Mouse (Mus musculus): ENCODE data around the gene Fcho2. TPM values are rescaled to one million over a fixed set of nuclear protein-coding genes. Genes with fewer than 3 reads are reported as not detected.

The Fcho2 gene
- polyA plus RNA-seq, 1 experiment, result 157 TPM

DNA sequence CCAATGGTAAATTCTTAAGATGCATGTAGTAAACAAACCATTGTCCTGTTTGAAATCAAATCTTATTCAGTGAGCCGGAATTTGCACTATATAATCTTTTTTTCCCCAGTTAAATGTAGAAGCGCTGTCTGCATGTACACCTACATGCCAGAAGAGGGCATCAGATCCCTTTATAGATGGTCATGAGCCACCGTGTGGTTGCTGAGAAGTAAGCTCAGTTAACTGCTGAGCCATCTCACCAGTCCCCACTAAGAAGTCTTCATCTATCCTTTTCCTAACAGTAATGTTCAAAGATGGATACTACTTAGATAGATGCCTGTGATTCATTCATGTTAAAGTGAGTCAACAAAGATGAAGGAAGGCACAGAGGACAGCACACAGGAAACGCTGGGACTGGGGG lies 88.8 kb downstream of the Fcho2 start:
- Histone ChIP-seq H3K27ac (ENCODE audit: insufficient read depth, low read depth, low read length) (no peak overlapping the region), H3K4me1 (ENCODE audit: control insufficient read depth, insufficient read depth, low read length) (no peaks in the 10 kb centered on the region), H3K4me3 (ENCODE audit: insufficient read depth, low read length) (no peak overlapping the region)
- TF ChIP-seq CTCF (IDR thresholded peaks at IDR 0.05; ENCODE audit: low read depth, low read length) (no peak), POLR2A (IDR thresholded peaks at IDR 0.05; ENCODE audit: borderline replicate concordance, low read depth, low read length) (no peak)

DNA sequence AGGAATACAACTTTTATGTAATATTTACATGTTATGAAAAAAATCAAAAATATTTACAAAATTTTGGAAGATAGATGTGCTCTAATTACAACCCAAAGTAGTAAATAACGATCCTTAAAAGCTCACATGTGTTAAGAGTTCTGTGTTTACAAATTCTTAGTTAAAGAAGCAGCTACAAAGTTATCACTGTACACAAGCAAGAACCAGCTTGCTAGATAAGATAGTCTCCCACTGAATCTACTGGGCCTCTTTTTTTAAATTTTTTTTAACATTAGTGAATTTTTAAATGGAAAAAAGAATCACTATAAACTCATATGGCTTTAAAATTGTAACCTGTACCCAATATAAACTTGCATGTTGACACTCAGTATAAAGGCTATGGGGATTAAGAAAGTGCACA lies 91.8 kb downstream of the Fcho2 start:
- Histone ChIP-seq H3K27ac (ENCODE audit: insufficient read depth, low read depth, low read length) (no peak overlapping the region), H3K4me1 (ENCODE audit: control insufficient read depth, insufficient read depth, low read length) (no peaks in the 10 kb centered on the region), H3K4me3 (ENCODE audit: insufficient read depth, low read length) (no peak overlapping the region)
- TF ChIP-seq POLR2A (IDR thresholded peaks at IDR 0.05; ENCODE audit: borderline replicate concordance, low read depth, low read length) (no peak), CTCF (IDR thresholded peaks at IDR 0.05; ENCODE audit: low read depth, low read length) (no peak)

DNA sequence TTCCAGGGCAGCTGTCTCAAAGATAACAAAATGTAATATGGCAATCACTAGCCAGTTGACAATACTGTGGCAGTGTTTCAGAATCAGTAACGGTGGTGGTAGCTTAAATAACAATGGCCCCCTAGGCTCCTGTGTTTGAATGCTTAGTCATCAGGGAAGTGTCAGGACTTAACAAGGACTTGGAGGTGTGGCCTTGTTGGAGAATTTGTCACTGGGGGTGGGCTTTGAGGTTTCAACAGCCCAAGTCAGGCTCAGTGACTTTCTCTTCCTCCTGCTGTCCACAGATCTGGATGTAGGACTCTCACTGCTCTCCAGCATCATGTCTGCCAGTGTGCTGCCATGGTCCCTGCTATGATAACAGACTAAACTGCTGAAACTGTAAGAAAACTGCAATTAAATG lies 93.0 kb downstream of the Fcho2 start:
- H3K4me3 ChIP-seq (ENCODE audit: insufficient read depth, low read length), result no peak overlapping the region

DNA sequence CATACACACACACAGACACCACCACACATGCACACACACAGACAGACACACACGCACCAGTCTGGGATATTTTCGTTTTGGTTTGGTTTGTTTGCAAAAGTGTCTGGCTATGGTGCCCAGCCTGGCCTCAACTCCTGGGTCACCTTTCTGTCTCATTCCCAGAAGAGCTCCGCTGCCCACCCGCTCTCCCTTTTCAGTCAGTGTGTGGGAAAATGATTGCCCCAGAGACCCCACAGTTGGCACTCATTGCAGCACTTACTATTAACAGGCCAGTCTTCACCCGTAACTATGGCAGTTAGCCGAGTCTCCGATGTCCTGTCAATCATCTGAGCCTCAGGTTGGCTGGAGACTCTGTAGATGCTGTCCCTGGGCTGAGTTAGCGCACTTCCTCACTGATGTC lies 99.1 kb downstream of the Fcho2 start:
- TF ChIP-seq CTCF (IDR thresholded peaks at IDR 0.05; ENCODE audit: low read depth, low read length) (no peak), POLR2A (IDR thresholded peaks at IDR 0.05; ENCODE audit: borderline replicate concordance, low read depth, low read length) (no peak)
- no peak overlapping the region for H3K4me3 ChIP-seq (ENCODE audit: insufficient read depth, low read length)
- no peak overlapping the region for H3K27ac ChIP-seq (ENCODE audit: insufficient read depth, low read depth, low read length)
- no peaks in the 10 kb centered on the region for H3K4me1 ChIP-seq (ENCODE audit: control insufficient read depth, insufficient read depth, low read length)

More for the DNA sequence above, 93.0 kb downstream of the Fcho2 start:
- Histone ChIP-seq H3K4me1 (ENCODE audit: control insufficient read depth, insufficient read depth, low read length) (no peaks in the 10 kb centered on the region), H3K27ac (ENCODE audit: insufficient read depth, low read depth, low read length) (no peak overlapping the region)
- TF ChIP-seq CTCF (IDR thresholded peaks at IDR 0.05; ENCODE audit: low read depth, low read length), result no peak
- TF ChIP-seq POLR2A (IDR thresholded peaks at IDR 0.05; ENCODE audit: borderline replicate concordance, low read depth, low read length), result no peak

DNA sequence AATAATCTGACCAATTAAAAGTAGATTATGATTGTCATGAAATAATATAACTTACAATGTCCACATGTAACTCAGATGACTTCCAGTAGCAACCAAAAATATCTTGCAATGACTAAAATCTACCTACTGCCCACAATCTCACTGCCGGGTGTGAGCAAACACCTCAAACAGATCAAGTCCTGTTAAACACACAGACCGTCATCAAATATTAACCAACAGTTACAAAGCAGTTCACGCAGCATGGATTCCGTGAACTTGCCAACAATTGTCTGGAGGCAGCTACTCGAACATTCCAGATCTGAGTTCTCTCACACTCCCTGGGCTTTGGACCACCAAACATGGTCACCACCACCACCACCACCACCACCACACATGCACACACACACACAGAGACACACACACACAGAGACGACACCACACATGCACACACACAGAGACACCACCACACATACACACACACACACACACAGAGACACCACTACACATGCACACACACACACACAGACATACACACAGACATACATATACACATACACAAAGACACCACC lies 99.7 kb downstream of the Fcho2 start:
- no peak overlapping the region for H3K4me3 ChIP-seq (ENCODE audit: insufficient read depth, low read length)
- no peaks in the 10 kb centered on the region for H3K4me1 ChIP-seq (ENCODE audit: control insufficient read depth, insufficient read depth, low read length)
- H3K27ac ChIP-seq (ENCODE audit: insufficient read depth, low read depth, low read length), result no peak overlapping the region
- no peak for TF ChIP-seq POLR2A (IDR thresholded peaks at IDR 0.05; ENCODE audit: borderline replicate concordance, low read depth, low read length)
- TF ChIP-seq CTCF (IDR thresholded peaks at IDR 0.05; ENCODE audit: low read depth, low read length), result no peak

DNA sequence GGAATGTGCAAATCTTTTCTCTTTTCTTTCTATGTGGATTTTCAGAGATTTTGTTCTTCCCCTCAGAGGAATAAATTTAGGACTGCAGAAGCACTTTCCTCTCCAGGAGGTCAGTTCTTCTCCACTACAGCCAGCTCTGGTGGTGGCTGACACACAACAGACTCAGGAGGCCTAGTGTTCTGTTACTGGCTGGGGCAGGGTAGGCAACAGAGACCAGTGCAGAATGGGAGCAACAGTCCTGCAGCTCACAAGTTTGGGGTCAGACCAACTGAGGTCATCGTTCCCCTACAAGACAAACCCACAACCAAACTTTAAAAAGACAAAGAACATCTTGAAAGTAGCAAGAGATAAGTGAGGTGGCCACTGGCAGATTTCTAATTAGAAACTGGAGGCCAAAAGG lies 104.6 kb downstream of the Fcho2 start:
- Histone ChIP-seq H3K4me1 (ENCODE audit: control insufficient read depth, insufficient read depth, low read length) (no peaks in the 10 kb centered on the region), H3K4me3 (ENCODE audit: insufficient read depth, low read length) (no peak overlapping the region), H3K27ac (ENCODE audit: insufficient read depth, low read depth, low read length) (no peak overlapping the region)
- TF ChIP-seq POLR2A (IDR thresholded peaks at IDR 0.05; ENCODE audit: borderline replicate concordance, low read depth, low read length) (no peak), CTCF (IDR thresholded peaks at IDR 0.05; ENCODE audit: low read depth, low read length) (no peak)

DNA sequence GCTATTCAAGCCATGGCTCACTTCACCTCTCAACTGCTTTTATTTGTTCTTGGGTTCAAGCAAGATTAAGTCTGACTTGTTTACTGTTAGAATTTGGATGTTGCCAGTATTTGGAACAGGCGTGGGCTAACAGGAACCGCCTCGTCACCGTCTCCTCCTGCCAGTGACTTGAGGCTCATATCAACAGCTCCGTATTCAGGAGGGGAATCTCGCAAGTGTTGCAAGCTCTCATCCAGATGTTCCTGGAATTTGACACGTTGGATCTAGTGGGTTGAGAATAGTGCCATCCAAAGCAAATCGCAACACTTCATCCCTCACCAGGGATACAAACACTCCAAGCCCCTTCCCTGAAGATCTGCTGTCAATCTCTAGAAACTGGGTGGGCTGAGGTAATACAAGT lies 105.0 kb downstream of the Fcho2 start:
- TF ChIP-seq CTCF (IDR thresholded peaks at IDR 0.05; ENCODE audit: low read depth, low read length), result no peak
- Histone ChIP-seq H3K4me3 (ENCODE audit: insufficient read depth, low read length) (no peak overlapping the region), H3K4me1 (ENCODE audit: control insufficient read depth, insufficient read depth, low read length) (no peaks in the 10 kb centered on the region), H3K27ac (ENCODE audit: insufficient read depth, low read depth, low read length) (no peak overlapping the region)

DNA sequence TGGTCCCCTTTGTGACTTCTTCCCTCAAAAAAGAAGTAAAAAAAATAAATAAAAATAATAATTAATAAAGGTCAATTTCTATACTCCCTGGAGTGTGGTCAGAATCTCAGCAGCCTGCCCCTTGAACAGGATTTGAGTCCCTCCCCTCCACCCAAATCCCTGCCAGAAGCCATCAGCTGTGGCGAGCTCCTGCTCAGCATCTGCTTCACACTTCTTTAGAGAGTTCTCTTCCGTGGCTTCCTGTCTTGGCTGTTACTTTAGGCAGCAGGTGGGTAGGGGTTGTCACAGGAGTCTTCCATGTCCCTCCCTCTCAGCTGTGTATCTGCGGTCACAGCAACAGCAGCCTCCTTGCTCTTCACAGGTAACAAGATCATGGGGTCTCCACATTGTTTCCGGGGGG lies 109.7 kb downstream of the Fcho2 start:
- H3K27ac ChIP-seq (ENCODE audit: insufficient read depth, low read depth, low read length), result no peak overlapping the region
- no peaks in the 10 kb centered on the region for H3K4me1 ChIP-seq (ENCODE audit: control insufficient read depth, insufficient read depth, low read length)
- no peak overlapping the region for H3K4me3 ChIP-seq (ENCODE audit: insufficient read depth, low read length)
- TF ChIP-seq POLR2A (IDR thresholded peaks at IDR 0.05; ENCODE audit: borderline replicate concordance, low read depth, low read length), result no peak
- no peak for TF ChIP-seq CTCF (IDR thresholded peaks at IDR 0.05; ENCODE audit: low read depth, low read length)

DNA sequence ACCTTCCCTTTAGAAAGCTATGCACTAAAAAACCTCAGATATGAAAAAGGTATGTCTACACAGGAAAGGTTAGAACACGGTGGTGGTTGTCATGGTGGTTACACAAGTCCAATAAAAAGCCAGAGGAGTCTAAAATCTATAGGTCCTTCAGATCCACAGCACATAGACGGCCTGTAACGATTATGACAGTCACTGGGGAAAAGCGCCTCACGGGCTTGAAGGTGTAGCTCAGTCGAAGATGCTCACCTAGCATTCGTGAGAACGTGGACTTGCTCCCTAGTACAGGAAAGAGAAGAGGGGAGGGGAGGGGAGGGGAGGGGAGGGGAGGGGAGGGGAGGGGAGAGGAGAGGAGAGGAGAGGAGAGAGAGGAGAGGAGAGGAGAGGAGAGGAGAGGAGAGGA lies 111.5 kb downstream of the Fcho2 start:
- Histone ChIP-seq H3K4me1 (ENCODE audit: control insufficient read depth, insufficient read depth, low read length) (no peaks in the 10 kb centered on the region), H3K27ac (ENCODE audit: insufficient read depth, low read depth, low read length) (no peak overlapping the region), H3K4me3 (ENCODE audit: insufficient read depth, low read length) (no peak overlapping the region)
- TF ChIP-seq CTCF (IDR thresholded peaks at IDR 0.05; ENCODE audit: low read depth, low read length), result no peak

DNA sequence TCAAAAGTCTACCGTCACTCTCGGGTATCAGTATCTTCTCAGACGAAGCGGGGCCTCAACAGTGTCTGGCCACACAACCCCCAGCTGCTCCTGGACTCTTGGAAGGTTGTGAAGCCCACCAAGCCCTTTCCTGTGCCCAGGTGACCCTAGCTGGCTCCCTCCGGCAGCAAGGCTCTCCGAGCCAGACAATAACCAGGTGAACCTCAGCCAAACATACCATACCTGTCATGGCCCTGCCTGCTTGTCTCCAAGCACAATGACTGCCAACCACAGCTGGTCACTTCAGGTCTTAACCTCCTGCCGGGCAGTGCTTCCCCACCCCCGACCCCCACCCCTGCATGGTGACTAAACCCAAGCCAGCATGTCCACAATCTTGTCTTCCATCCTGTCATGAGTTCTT lies 112.9 kb downstream of the Fcho2 start:
- Histone ChIP-seq H3K27ac (ENCODE audit: insufficient read depth, low read depth, low read length) (no peak overlapping the region), H3K4me1 (ENCODE audit: control insufficient read depth, insufficient read depth, low read length) (no peaks in the 10 kb centered on the region), H3K4me3 (ENCODE audit: insufficient read depth, low read length) (no peak overlapping the region)
- TF ChIP-seq POLR2A (IDR thresholded peaks at IDR 0.05; ENCODE audit: borderline replicate concordance, low read depth, low read length), result no peak
- no peak for TF ChIP-seq CTCF (IDR thresholded peaks at IDR 0.05; ENCODE audit: low read depth, low read length)

DNA sequence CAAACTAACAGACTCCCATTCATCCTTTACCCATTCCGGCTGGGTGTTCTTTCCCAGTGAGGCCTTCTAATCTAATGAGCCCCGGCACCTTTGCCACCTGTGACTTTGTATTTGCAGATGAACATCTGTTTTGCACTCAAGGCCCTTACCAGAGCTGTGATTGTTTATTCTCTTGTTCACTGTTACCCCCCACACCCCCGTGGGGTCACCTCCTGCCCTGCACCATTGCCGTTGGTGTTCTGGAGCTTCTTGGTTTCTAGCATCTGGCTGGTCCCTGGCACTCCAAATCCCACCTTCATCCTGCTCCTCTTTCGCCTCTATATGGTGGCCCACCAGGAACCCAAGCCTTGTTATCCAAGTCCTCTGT lies 114.0 kb downstream of the Fcho2 start:
- no peaks in the 10 kb centered on the region for H3K4me1 ChIP-seq (ENCODE audit: control insufficient read depth, insufficient read depth, low read length)
- TF ChIP-seq POLR2A (IDR thresholded peaks at IDR 0.05; ENCODE audit: borderline replicate concordance, low read depth, low read length) (no peak), CTCF (IDR thresholded peaks at IDR 0.05; ENCODE audit: low read depth, low read length) (no peak)
- H3K27ac ChIP-seq (ENCODE audit: insufficient read depth, low read depth, low read length), result no peak overlapping the region
- H3K4me3 ChIP-seq (ENCODE audit: insufficient read depth, low read length), result no peak overlapping the region

Data from bone marrow macrophage, adult 2 months (primary cell).